In genomic region chr13:73701161-73701883, GRCm38 (mm10) we compare ENCODE assay signal across 18 mouse cellular contexts. TPM values are rescaled to one million over a fixed set of nuclear protein-coding genes. Genes with fewer than 3 reads are reported as not detected.
DNase-seq lines count a peak whose midpoint lies in the region; ATAC-seq and TF ChIP-seq lines count a peak whose summit lies in the region.
"Had no signal": no experiment of that assay in that cellular context is flagged by ENCODE, and none has a peak within 500 bp of the region (broad histone marks: within the 10 kb centered on the region; RNA-seq: fewer than 3 reads in every experiment).

No protein-coding gene starts in this region.

- no peak overlapping the region for H3K27ac ChIP-seq in stomach, embryonic 14.5 days (ENCODE audit: low read length)
- no peak overlapping the region for H3K27ac ChIP-seq in stomach, postnatal 0 days (replicated peaks)
- H3K27ac ChIP-seq in intestine, postnatal 0 days (ENCODE audit: low read depth, low read length), result peak overlapping the region; percentile 94
- H3K27ac ChIP-seq: hindbrain, embryonic 10.5 days; limb, embryonic 13.5 days; liver, embryonic 14.5 days; lung, embryonic 15.5 days had no signal

- H3K9me3 ChIP-seq in stomach, embryonic 14.5 days (ENCODE audit: control insufficient read depth, low read depth, low read length), result no peaks in the 10 kb centered on the region
- no peaks in the 10 kb centered on the region for H3K9me3 ChIP-seq in stomach, postnatal 0 days (ENCODE audit: control insufficient read depth, low read length)
- H3K9me3 ChIP-seq in intestine, postnatal 0 days (ENCODE audit: control insufficient read depth), result no peaks in the 10 kb centered on the region
- H3K9me3 ChIP-seq: hindbrain, embryonic 10.5 days; limb, embryonic 13.5 days; lung, embryonic 15.5 days had no signal

- no peak overlapping the region for H3K4me2 ChIP-seq in stomach, embryonic 14.5 days (replicated peaks; ENCODE audit: low read depth, low read length)
- H3K4me2 ChIP-seq in stomach, postnatal 0 days (replicated peaks; ENCODE audit: low read depth), result no peak overlapping the region
- peak overlapping the region; percentile 60 for H3K4me2 ChIP-seq in intestine, postnatal 0 days (replicated peaks; ENCODE audit: low read depth)
- H3K4me2 ChIP-seq: limb, embryonic 13.5 days; lung, embryonic 15.5 days had no signal

- H3K4me1 ChIP-seq in stomach, embryonic 14.5 days (ENCODE audit: control insufficient read depth, insufficient read depth, low read length), result no peaks in the 10 kb centered on the region
- H3K4me1 ChIP-seq in stomach, postnatal 0 days (replicated peaks; ENCODE audit: control insufficient read depth, insufficient read depth), result no peaks in the 10 kb centered on the region
- H3K4me1 ChIP-seq in intestine, postnatal 0 days (replicated peaks; ENCODE audit: control insufficient read depth, insufficient read depth, low read length), result no peaks in the 10 kb centered on the region
- H3K4me1 ChIP-seq: hindbrain, embryonic 10.5 days; limb, embryonic 13.5 days; lung, embryonic 15.5 days had no signal

- TF ChIP-seq CTCF in stomach, postnatal 0 days (IDR thresholded peaks at IDR 0.05; ENCODE audit: low read depth), result no peak
- TF ChIP-seq CTCF in intestine, postnatal 0 days (IDR thresholded peaks at IDR 0.05; ENCODE audit: low read depth), result no peak

- ATAC-seq in stomach, embryonic 14.5 days (ENCODE audit: insufficient number of reproducible peaks, insufficient read depth, low FRiP score, low read depth), result 0 out of 2 replicates have a peak, but pooled peaks have one; percentile 39
- ATAC-seq in stomach, postnatal 0 days (ENCODE audit: low FRiP score, low TSS enrichment), result no peak
- ATAC-seq in intestine, postnatal 0 days, result no peak
- ATAC-seq: forebrain, embryonic 16.5 days had no signal

- H3K9ac ChIP-seq in stomach, embryonic 14.5 days (replicated peaks; ENCODE audit: low read depth, low read length), result no peak overlapping the region
- no peak overlapping the region for H3K9ac ChIP-seq in stomach, postnatal 0 days (ENCODE audit: low read length)
- H3K9ac ChIP-seq in intestine, postnatal 0 days (ENCODE audit: low read depth, low read length), result peak overlapping the region; percentile 11; the same call in 1 of the 2 replicates
- H3K9ac ChIP-seq: limb, embryonic 13.5 days; liver, embryonic 14.5 days; lung, embryonic 15.5 days had no signal

- DNase-seq in kidney, adult 18-20 months, result peak; percentile 23
- DNase-seq in kidney, postnatal 4 days, result no peak
- DNase-seq in stomach, postnatal 0 days (ENCODE audit: low spot score), result no peak
- peak; percentile 71 to 79 for DNase-seq in cerebellum, postnatal 10 days
- no peak for DNase-seq in layer of hippocampus, adult 11-12 months (ENCODE audit: low spot score)
- DNase-seq in embryo, embryonic 11 days, result no peak
- DNase-seq: lung, postnatal 4 days; retina, postnatal 1 day had no signal

- H3K4me3 ChIP-seq in stomach, embryonic 14.5 days (ENCODE audit: low read depth, low read length), result no peak overlapping the region
- H3K4me3 ChIP-seq in stomach, postnatal 0 days (ENCODE audit: low read depth, low read length), result no peak overlapping the region
- no peak overlapping the region for H3K4me3 ChIP-seq in intestine, postnatal 0 days (ENCODE audit: low read depth, low read length)
- H3K4me3 ChIP-seq: hindbrain, embryonic 10.5 days; limb, embryonic 13.5 days; lung, embryonic 15.5 days had no signal

- no peaks in the 10 kb centered on the region for H3K27me3 ChIP-seq in stomach, embryonic 14.5 days (ENCODE audit: control insufficient read depth, insufficient read depth, low read length)
- no peaks in the 10 kb centered on the region for H3K27me3 ChIP-seq in stomach, postnatal 0 days (ENCODE audit: control insufficient read depth, insufficient read depth, low read length)
- H3K27me3 ChIP-seq in intestine, postnatal 0 days (replicated peaks; ENCODE audit: control insufficient read depth, insufficient read depth, low read length), result no peaks in the 10 kb centered on the region
- H3K27me3 ChIP-seq: lung, embryonic 15.5 days had no signal

- no peaks in the 10 kb centered on the region for H3K36me3 ChIP-seq in stomach, embryonic 14.5 days (ENCODE audit: control insufficient read depth, insufficient read depth, low read length)
- no peaks in the 10 kb centered on the region for H3K36me3 ChIP-seq in stomach, postnatal 0 days (ENCODE audit: control insufficient read depth, insufficient read depth, low read length)
- H3K36me3 ChIP-seq in intestine, postnatal 0 days (ENCODE audit: control insufficient read depth, insufficient read depth), result no peaks in the 10 kb centered on the region
- H3K36me3 ChIP-seq: hindbrain, embryonic 10.5 days; limb, embryonic 13.5 days; lung, embryonic 15.5 days had no signal

- WGBS in stomach, embryonic 14.5 days, result 77% methylated on average over 9 of the region's 9 CpGs
- whole genome bisulfite sequencing in stomach, postnatal 0 days, result 65% methylated on average over 9 of the region's 9 CpGs
- whole genome bisulfite sequencing in intestine, postnatal 0 days, result 56% methylated on average over 9 of the region's 9 CpGs

- no peak for TF ChIP-seq EP300 in stomach, postnatal 0 days (optimal IDR thresholded peaks at IDR 0.05)

RNA-seq across cellular contexts. Expression of gene Slc6a19, which starts 3.3 kb away (rescaled TPM):
- not detected in 2 replicates for polyA plus RNA-seq in stomach, embryonic 14.5 days (2014; fragmentation: Nextera tagmentation; extraction: Ambion mirVana)
- polyA plus RNA-seq in stomach, postnatal 0 days (2015; fragmentation: Nextera tagmentation; extraction: Ambion mirVana), result 8.8 and 9.2 TPM in 2 replicates
- 110 and 119 TPM in 2 replicates for polyA plus RNA-seq in intestine, postnatal 0 days (2015; fragmentation: Nextera tagmentation; extraction: Ambion mirVana)
- polyA plus RNA-seq: lung, embryonic 15.5 days had no signal

RNA-seq across cellular contexts. Expression of gene Slc6a18, which starts 23.5 kb away (rescaled TPM):
- not detected in 2 replicates for polyA plus RNA-seq in stomach, embryonic 14.5 days (2014; fragmentation: Nextera tagmentation; extraction: Ambion mirVana)
- not detected in 2 replicates for polyA plus RNA-seq in stomach, postnatal 0 days (2015; fragmentation: Nextera tagmentation; extraction: Ambion mirVana)
- polyA plus RNA-seq in intestine, postnatal 0 days (2015; fragmentation: Nextera tagmentation; extraction: Ambion mirVana), result 0.04 and 0.20 TPM in 2 replicates
- polyA plus RNA-seq: embryonic facial prominence, embryonic 14.5 days; forebrain, embryonic 16.5 days; heart, embryonic 16.5 days; hindbrain, embryonic 10.5 days; limb, embryonic 13.5 days; liver, embryonic 14.5 days; lung, embryonic 15.5 days; neural tube, embryonic 11.5 days had no signal

RNA-seq across cellular contexts. Expression of gene Slc12a7, which starts 31.6 kb away (rescaled TPM):
- polyA plus RNA-seq in stomach, embryonic 14.5 days (2014; fragmentation: Nextera tagmentation; extraction: Ambion mirVana), result 20.1 and 21.8 TPM in 2 replicates
- 17.9 and 19.0 TPM in 2 replicates for polyA plus RNA-seq in stomach, postnatal 0 days (2015; fragmentation: Nextera tagmentation; extraction: Ambion mirVana)
- polyA plus RNA-seq in intestine, postnatal 0 days (2015; fragmentation: Nextera tagmentation; extraction: Ambion mirVana), result 12.9 and 13.4 TPM in 2 replicates

Comparison
In these comparisons a context has a peak if more than half of its experiments do, and no peak if none do; other contexts are left out.
1. DNase-seq: peak in kidney, adult 18-20 months (single experiment) and cerebellum, postnatal 10 days (2 of 2); none in kidney, postnatal 4 days (0 of 2), stomach, postnatal 0 days (single experiment), layer of hippocampus, adult 11-12 months (single experiment) and embryo, embryonic 11 days (single experiment).
2. RNA of gene Slc6a19, which starts 3.3 kb away (polyA plus RNA-seq): 110 to 119 TPM in intestine, postnatal 0 days; 8.8 to 9.2 TPM in stomach, postnatal 0 days and not detected in stomach, embryonic 14.5 days; every median in the first group is over 10 times any median in the second.